Mouse (Mus musculus) lung, postnatal 0 days (tissue): ENCODE measurements at regions not wholly inside any gene's neighbourhood (a gene's known extent, or its start where the extent isn't known, plus 50 kb on each side); places are given as distances from the start of the nearest gene placed in this dataset.

Source experiments
- ATAC-seq: fragments of 200-750 bp; cut with Nextera tagmentation; 2 replicates; pipeline ENCODE4 v1.8.0; 2017; ENCODE audit warnings: moderate library complexity
- DNase-seq: peaks from one replicate; pipeline ENCODE4 v3.0.0-alpha.2; 2016; ENCODE audit warnings: low spot score
- H3K27ac ChIP-seq: fragments of 300-500 bp; sonication (generic); 2 replicates; pipeline ENCODE4 v1.5.1; 2014; ENCODE audit warnings: antibody characterized with exemption, mild to moderate bottlenecking, low read length, mixed read lengths
- H3K27me3 ChIP-seq: fragments of 300-500 bp; sonication (generic); replicated peaks from 2 replicates; pipeline ENCODE4 v1.6.1; 2014; ENCODE audit warnings: low read length, mixed read lengths; ENCODE audit not compliant: insufficient read depth
- H3K36me3 ChIP-seq: fragments of 300-500 bp; sonication (generic); 2 replicates; pipeline ENCODE4 v1.6.1; 2014; ENCODE audit warnings: low read length, mixed read lengths; ENCODE audit not compliant: insufficient read depth
- H3K4me1 ChIP-seq: fragments of 300-500 bp; sonication (generic); 2 replicates; pipeline ENCODE4 v1.6.1; 2014; ENCODE audit warnings: antibody characterized with exemption, low read depth, low read length, mixed read lengths; ENCODE audit not compliant: insufficient read depth
- H3K4me2 ChIP-seq: fragments of 300-500 bp; sonication (generic); replicated peaks from 2 replicates; pipeline ENCODE4 v1.6.1; 2014; ENCODE audit warnings: low read depth, mild to moderate bottlenecking, low read length, moderate library complexity, mixed read lengths
- H3K4me3 ChIP-seq: fragments of 300-500 bp; sonication (generic); 2 replicates; pipeline ENCODE4 v1.5.1; 2014; ENCODE audit warnings: low read depth, low read length
- H3K9ac ChIP-seq: fragments of 300-500 bp; sonication (generic); replicated peaks from 2 replicates; pipeline ENCODE4 v1.6.1; 2014; ENCODE audit warnings: low read depth, mild to moderate bottlenecking
- H3K9me3 ChIP-seq: fragments of 300-500 bp; sonication (generic); 2 replicates; pipeline ENCODE4 v1.6.1; 2016; ENCODE audit warnings: low read length, mixed read lengths
- CTCF ChIP-seq: IDR thresholded peaks from 2 replicates; pipeline ENCODE4 v1.5.1; 2016; ENCODE audit warnings: antibody characterized with exemption, mild to moderate bottlenecking
- EP300 ChIP-seq: IDR thresholded peaks from 2 replicates; pipeline ENCODE4 v1.6.1; 2016; ENCODE audit warnings: antibody characterized with exemption, mild to moderate bottlenecking, control low read depth
- WGBS: fragments of 180-500 bp; shearing (Covaris S2); extraction: QIAGEN DNeasy Blood & Tissue Kit; methylation state at CpG from one replicate; pipeline ENCODE4 v1.1.7; 2014; 5-methylcytosine and 5-hydroxymethylcytosine counted together

DNA sequence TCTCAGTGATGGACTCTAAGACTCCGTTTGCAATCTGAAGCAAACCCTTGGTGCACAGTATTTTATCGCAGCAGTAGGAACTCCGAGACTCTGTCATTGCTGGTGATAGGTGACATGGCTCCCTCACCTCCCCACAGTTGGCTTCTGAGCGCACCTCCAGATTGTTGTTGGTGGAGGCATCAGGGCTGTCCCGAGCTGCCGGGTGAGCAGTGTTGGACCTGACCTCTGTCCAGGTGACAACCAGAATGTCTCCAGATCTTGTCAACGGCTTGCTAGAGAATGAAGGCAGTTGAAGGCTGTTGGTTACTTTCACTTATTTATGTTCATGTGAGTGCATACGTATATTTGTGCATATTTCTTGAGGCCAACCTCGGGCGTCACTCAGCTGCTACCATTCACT is 55.0 kb upstream of the Eef2kmt start:
- DNase-seq (no peak), ATAC-seq (no peak)
- H3K9ac ChIP-seq = no peak overlapping the region
- H3K27me3 ChIP-seq = 0 out of 2 replicates have a peak, but pooled peaks cover 4% of the 10 kb centered on the region
- no peak for TF ChIP-seq CTCF
- TF ChIP-seq EP300 = no peak
- H3K27ac ChIP-seq = no peak overlapping the region
- no peaks in the 10 kb centered on the region for H3K36me3 ChIP-seq
- H3K4me1 ChIP-seq = no peaks in the 10 kb centered on the region
- no peak overlapping the region for H3K4me2 ChIP-seq
- H3K9me3 ChIP-seq = no peaks in the 10 kb centered on the region
- 83% methylated on average over 10 of the region's 10 CpGs for WGBS
- no peak overlapping the region for H3K4me3 ChIP-seq

GRCm38 (mm10) chr16:5307761-5308160 is 52.0 kb upstream of the Eef2kmt start:
- Histone ChIP-seq H3K4me2 (no peak overlapping the region), H3K27ac (no peak overlapping the region), H3K36me3 (no peaks in the 10 kb centered on the region), H3K4me1 (no peaks in the 10 kb centered on the region), H3K9me3 (no peaks in the 10 kb centered on the region), H3K9ac (no peak overlapping the region), H3K4me3 (no peak overlapping the region), H3K27me3 (0 out of 2 replicates have a peak, but pooled peaks cover 4% of the 10 kb centered on the region)
- ATAC-seq = no peak
- TF ChIP-seq EP300 = no peak
- no peak for DNase-seq
- 58% methylated on average over 7 of the region's 7 CpGs for WGBS

GRCm38 (mm10) chr16:5307249-5307605 is 51.4 kb upstream of the Eef2kmt start:
- no peaks in the 10 kb centered on the region for H3K36me3 ChIP-seq
- H3K27me3 ChIP-seq = 0 out of 2 replicates have a peak, but pooled peaks cover 4% of the 10 kb centered on the region
- peak overlapping the region; percentile 19; the same call in 1 of the 2 replicates for H3K4me3 ChIP-seq
- H3K4me1 ChIP-seq = no peaks in the 10 kb centered on the region
- peak overlapping the region; percentile 62; the same call in 1 of the 2 replicates for H3K4me2 ChIP-seq
- WGBS = 65% methylated on average over 7 of the region's 7 CpGs
- H3K9me3 ChIP-seq = no peaks in the 10 kb centered on the region
- DNase-seq (no peak), ATAC-seq (no peak)
- no peak overlapping the region for H3K27ac ChIP-seq
- no peak overlapping the region for H3K9ac ChIP-seq
- TF ChIP-seq CTCF (no peak), EP300 (no peak)

DNA sequence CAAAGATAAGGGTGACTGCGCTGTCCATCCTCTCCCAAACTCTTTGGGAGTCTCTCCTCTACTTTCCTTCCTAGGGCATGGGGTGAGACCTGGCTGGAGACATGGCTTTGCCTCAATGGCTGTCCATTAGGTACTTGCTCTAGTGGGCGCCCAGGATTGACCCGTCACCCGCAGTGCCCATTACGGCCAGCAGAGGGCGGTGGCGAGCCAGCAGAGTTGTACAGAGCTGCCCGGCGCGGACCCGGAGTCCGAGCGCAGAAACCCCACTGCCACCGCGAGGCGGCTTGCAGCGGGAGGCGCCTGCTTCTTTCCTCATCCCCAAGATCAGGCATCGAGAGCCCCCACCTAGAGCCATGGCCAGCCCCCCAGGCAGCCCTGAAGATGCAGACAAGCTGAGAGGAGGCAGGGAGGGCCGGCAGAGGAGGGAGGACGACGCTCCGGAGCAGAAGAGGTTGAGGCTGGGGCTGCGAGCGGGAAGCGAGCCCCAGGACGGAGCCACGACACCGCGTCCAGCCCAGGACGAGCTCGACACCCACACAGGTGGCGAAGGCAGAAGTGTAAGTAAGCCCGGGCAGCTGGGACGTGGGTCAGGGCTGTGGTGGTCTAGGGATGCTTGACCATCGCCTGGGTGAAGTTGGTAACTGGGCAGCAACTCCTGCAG is 50.9 kb upstream of the Eef2kmt start:
- ATAC-seq (peak; percentile 84), DNase-seq (peak; percentile 72)
- peak overlapping the region; percentile 19; the same call in 1 of the 2 replicates for H3K4me3 ChIP-seq
- H3K27ac ChIP-seq = no peak overlapping the region
- no peaks in the 10 kb centered on the region for H3K36me3 ChIP-seq
- H3K9ac ChIP-seq = no peak overlapping the region
- no peaks in the 10 kb centered on the region for H3K9me3 ChIP-seq
- peak overlapping the region; percentile 62 for H3K4me2 ChIP-seq
- no peaks in the 10 kb centered on the region for H3K4me1 ChIP-seq
- H3K27me3 ChIP-seq = 0 out of 2 replicates have a peak, but pooled peaks cover 4% of the 10 kb centered on the region
- WGBS = 4% methylated on average over 36 of the region's 36 CpGs
- no peak for TF ChIP-seq EP300
- peak; percentile 99 for TF ChIP-seq CTCF
